Mouse (Mus musculus): Measurements from ENCODE around the gene Dgkh.

DNA sequence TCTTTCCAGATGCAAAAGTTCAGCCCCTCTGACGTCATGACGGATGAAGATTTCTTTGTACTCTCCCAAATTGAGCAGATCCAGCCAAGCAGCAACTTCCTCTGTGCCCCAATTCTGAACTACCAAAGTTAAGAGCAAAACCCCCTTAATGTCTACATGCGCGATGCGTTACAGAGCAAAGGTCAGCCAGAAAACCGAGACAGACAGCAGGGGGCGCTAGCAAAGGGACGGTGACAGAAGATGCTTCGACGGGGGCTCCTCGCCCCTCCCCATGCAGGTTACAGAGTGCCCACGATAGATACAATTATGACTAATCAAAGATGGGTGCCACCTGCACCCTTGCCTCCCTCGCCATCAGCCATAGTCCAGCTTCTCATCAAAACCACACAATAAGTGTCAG lies 156.7 kb downstream of the Dgkh start:
- TF ChIP-seq CTCF (IDR thresholded peaks at IDR 0.05; ENCODE audit: low read depth) (no peak), EP300 (IDR thresholded peaks at IDR 0.05; ENCODE audit: low read depth) (no peak)

All from heart, postnatal 0 days (tissue).